Comparison of ENCODE assay signal across 23 mouse cellular contexts in the genomic region with DNA sequence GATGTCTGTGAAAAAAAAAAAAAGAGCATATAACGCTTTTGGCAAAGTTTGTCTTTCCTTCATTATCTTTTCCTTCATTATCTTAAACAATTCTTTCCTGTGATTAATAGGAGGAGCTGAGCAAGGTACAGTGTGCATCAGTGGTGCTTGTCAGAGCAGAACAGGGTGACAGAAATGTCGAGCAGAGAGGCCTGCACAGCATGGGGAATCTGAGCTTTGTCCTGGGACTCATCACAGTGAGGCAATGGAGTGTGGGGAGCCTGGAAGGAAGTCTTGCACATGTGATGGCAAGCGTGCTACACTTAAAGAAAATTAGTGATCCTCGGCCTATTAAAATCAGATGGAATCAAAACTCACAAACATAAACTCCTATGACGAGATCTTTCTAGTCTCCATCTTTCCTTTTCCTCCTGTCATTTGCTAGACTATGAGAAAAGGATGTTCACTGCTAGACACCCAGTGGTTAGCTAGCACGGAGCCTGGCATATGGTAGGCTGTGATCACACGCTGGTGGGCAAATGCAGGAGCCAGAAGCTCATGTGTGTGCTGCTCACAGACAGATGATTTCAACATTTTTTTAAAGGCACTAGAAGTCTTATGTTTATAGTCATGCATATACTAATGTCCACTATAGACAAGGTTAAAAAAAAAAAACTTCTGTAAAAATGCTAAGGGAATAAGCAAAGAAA.
"Had no signal": no experiment of that assay in that cellular context is flagged by ENCODE, and none has a peak within 500 bp of the region (broad histone marks: within the 10 kb centered on the region; RNA-seq: fewer than 3 reads in every experiment).

No protein-coding gene starts in this region.

- H3K4me1 ChIP-seq: limb, embryonic 13.5 days; liver, embryonic 12.5 days; liver, embryonic 15.5 days; lung, embryonic 15.5 days; megakaryocyte, embryonic 14.5 days; midbrain, embryonic 10.5 days; neural tube, embryonic 12.5 days; neural tube, embryonic 15.5 days had no signal

- H3K36me3 ChIP-seq: limb, embryonic 13.5 days; liver, embryonic 12.5 days; liver, embryonic 15.5 days; lung, embryonic 15.5 days; midbrain, embryonic 10.5 days; neural tube, embryonic 12.5 days; neural tube, embryonic 15.5 days had no signal

- H3K27me3 ChIP-seq: limb, embryonic 13.5 days; liver, embryonic 12.5 days; liver, embryonic 15.5 days; lung, embryonic 15.5 days; megakaryocyte, embryonic 14.5 days; neural tube, embryonic 12.5 days; neural tube, embryonic 15.5 days had no signal

- ATAC-seq: liver, embryonic 12.5 days had no signal

- H3K4me3 ChIP-seq: limb, embryonic 13.5 days; liver, embryonic 12.5 days; liver, embryonic 15.5 days; lung, embryonic 15.5 days; megakaryocyte, embryonic 14.5 days; midbrain, embryonic 10.5 days; neural tube, embryonic 12.5 days; neural tube, embryonic 15.5 days had no signal

- H3K4me2 ChIP-seq: limb, embryonic 13.5 days; liver, embryonic 12.5 days; liver, embryonic 15.5 days; lung, embryonic 15.5 days; neural tube, embryonic 12.5 days; neural tube, embryonic 15.5 days had no signal

- H3K27ac ChIP-seq: limb, embryonic 13.5 days; liver, embryonic 12.5 days; liver, embryonic 15.5 days; lung, embryonic 15.5 days; midbrain, embryonic 10.5 days; neural tube, embryonic 12.5 days; neural tube, embryonic 15.5 days; stomach, postnatal 0 days had no signal

- DNase-seq: kidney, adult 8-10 months; kidney, postnatal 10 days; kidney, postnatal 4 days; liver; lung, adult 18-20 months; lung, postnatal 10 days; lung, postnatal 36 days; midbrain, embryonic 14.5 days; right cerebral cortex, adult 18-20 months; right cerebral cortex, postnatal 14 days; right cerebral cortex, postnatal 4 days; thymus, adult 2 months; thymus, postnatal 14 days; thymus, postnatal 4 days had no signal

- H3K9ac ChIP-seq: limb, embryonic 13.5 days; liver, embryonic 12.5 days; liver, embryonic 15.5 days; lung, embryonic 15.5 days; neural tube, embryonic 12.5 days; neural tube, embryonic 15.5 days had no signal

- H3K9me3 ChIP-seq: limb, embryonic 13.5 days; liver, embryonic 12.5 days; liver, embryonic 15.5 days; lung, embryonic 15.5 days; midbrain, embryonic 10.5 days; neural tube, embryonic 12.5 days; neural tube, embryonic 15.5 days had no signal
